Comparison of ENCODE assay signal across 8 mouse cellular contexts in the genomic region with DNA sequence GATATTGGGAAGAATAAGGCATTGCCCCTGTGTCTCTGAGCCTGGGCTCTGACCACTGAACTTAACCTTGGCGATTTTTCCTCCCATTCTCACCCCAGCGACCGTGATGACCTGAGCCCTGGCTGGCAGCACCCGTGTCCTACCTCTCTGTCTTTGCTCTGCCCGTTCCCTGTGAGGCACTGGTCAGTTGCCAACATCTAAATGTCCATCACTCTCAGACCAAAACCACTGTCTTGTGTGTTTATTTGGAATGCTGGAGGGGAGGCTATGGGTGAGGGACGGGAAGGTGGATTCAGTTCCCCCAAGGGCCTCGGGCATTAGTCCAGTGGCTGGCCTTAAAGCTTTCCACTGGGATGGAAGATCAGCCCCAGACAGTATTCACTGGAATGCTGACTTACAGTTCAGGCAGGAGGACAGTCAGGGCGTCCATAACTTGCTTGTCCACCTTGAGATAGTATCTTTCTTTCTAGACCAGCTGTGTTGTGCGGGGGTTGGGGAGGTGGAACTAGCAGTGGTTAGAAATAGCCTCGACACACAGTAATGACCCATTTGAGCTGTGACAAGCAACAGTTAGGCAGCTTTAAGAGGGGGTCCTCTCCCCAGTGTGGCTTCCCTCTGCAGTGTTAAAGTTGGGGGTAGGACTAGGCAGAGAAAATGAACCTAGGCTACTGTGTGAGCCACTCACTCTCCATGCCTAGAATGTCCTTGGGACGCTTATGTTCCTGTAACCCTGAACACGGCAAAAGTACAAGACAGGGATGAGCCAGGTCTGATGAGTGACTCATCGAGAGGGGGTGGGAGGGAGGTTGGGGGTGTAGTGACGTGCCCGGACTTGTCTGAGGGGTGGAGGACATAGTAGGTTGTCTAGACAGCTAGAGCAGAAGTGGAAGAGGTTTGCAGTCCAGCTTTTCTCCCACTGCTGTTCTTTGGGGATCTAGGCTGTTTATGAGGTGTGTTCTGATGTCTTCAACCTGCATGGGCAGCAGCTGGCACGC. TPM values are rescaled to one million over a fixed set of nuclear protein-coding genes. Genes with fewer than 3 reads are reported as not detected.
A peak's percentile ranks its signal among the peaks of the same experiment; 100 is the strongest.
DNase-seq lines count a peak whose midpoint lies in the region; ATAC-seq and TF ChIP-seq lines count a peak whose summit lies in the region.

No protein-coding gene starts in this region.

- DNase-seq in MN1 (ENCODE audit: low spot score): peak; percentile 36
- peak; percentile 68 to 69 for DNase-seq in cerebellum, postnatal 25 days
- no peak for DNase-seq in midbrain, embryonic 14.5 days
- DNase-seq in urinary bladder, postnatal 10 days (ENCODE audit: low spot score): no peak
- no peak for DNase-seq in testis, postnatal 14 days (ENCODE audit: low spot score)

- no peaks in the 10 kb centered on the region for H3K27me3 ChIP-seq in intestine, embryonic 15.5 days (replicated peaks)
- H3K27me3 ChIP-seq in intestine, postnatal 0 days (replicated peaks; ENCODE audit: control insufficient read depth, insufficient read depth, low read length): no peaks in the 10 kb centered on the region
- H3K27me3 ChIP-seq in midbrain, embryonic 14.5 days (ENCODE audit: control insufficient read depth, insufficient read depth, low read length): peaks cover 10% of the 10 kb centered on the region
- H3K27me3 ChIP-seq in kidney, embryonic 14.5 days (ENCODE audit: control insufficient read depth, insufficient read depth, low read length): no peaks in the 10 kb centered on the region

- H3K9ac ChIP-seq in intestine, embryonic 15.5 days: no peak overlapping the region
- no peak overlapping the region for H3K9ac ChIP-seq in intestine, postnatal 0 days (ENCODE audit: low read depth, low read length)
- peak overlapping the region; percentile 79; the same call in 1 of the 2 replicates for H3K9ac ChIP-seq in midbrain, embryonic 14.5 days (replicated peaks; ENCODE audit: low read length)
- H3K9ac ChIP-seq in kidney, embryonic 14.5 days (ENCODE audit: low read depth, low read length): no peak overlapping the region

- H3K36me3 ChIP-seq in intestine, embryonic 15.5 days: no peaks in the 10 kb centered on the region
- H3K36me3 ChIP-seq in intestine, postnatal 0 days (ENCODE audit: control insufficient read depth, insufficient read depth): no peaks in the 10 kb centered on the region
- no peaks in the 10 kb centered on the region for H3K36me3 ChIP-seq in midbrain, embryonic 14.5 days (ENCODE audit: control insufficient read depth, insufficient read depth, low read length)
- H3K36me3 ChIP-seq in kidney, embryonic 14.5 days (ENCODE audit: control insufficient read depth, insufficient read depth, low read length): no peaks in the 10 kb centered on the region

- H3K4me1 ChIP-seq in intestine, embryonic 15.5 days (replicated peaks): peaks cover 18% of the 10 kb centered on the region
- no peaks in the 10 kb centered on the region for H3K4me1 ChIP-seq in intestine, postnatal 0 days (replicated peaks; ENCODE audit: control insufficient read depth, insufficient read depth, low read length)
- peaks cover 15% of the 10 kb centered on the region for H3K4me1 ChIP-seq in midbrain, embryonic 14.5 days (ENCODE audit: control insufficient read depth, insufficient read depth, low read length)
- peaks cover 11% of the 10 kb centered on the region; the same call in 1 of the 2 replicates for H3K4me1 ChIP-seq in kidney, embryonic 14.5 days (ENCODE audit: control insufficient read depth, insufficient read depth, low read length)

- H3K9me3 ChIP-seq in intestine, embryonic 15.5 days: no peaks in the 10 kb centered on the region
- no peaks in the 10 kb centered on the region for H3K9me3 ChIP-seq in intestine, postnatal 0 days (ENCODE audit: control insufficient read depth)
- no peaks in the 10 kb centered on the region for H3K9me3 ChIP-seq in midbrain, embryonic 14.5 days (ENCODE audit: control insufficient read depth, low read length)
- no peaks in the 10 kb centered on the region for H3K9me3 ChIP-seq in kidney, embryonic 14.5 days (ENCODE audit: control insufficient read depth, low read length)

- H3K4me3 ChIP-seq in intestine, embryonic 15.5 days (replicated peaks): no peak overlapping the region
- no peak overlapping the region for H3K4me3 ChIP-seq in intestine, postnatal 0 days (ENCODE audit: low read depth, low read length)
- no peak overlapping the region; the same call in 1 of the 2 replicates for H3K4me3 ChIP-seq in midbrain, embryonic 14.5 days (replicated peaks; ENCODE audit: low read depth, low read length)
- no peak overlapping the region for H3K4me3 ChIP-seq in kidney, embryonic 14.5 days (ENCODE audit: low read length)

- no peak overlapping the region for H3K27ac ChIP-seq in intestine, embryonic 15.5 days
- no peak overlapping the region for H3K27ac ChIP-seq in intestine, postnatal 0 days (ENCODE audit: low read depth, low read length)
- H3K27ac ChIP-seq in midbrain, embryonic 14.5 days (replicated peaks; ENCODE audit: low read depth, low read length): no peak overlapping the region
- H3K27ac ChIP-seq in kidney, embryonic 14.5 days (ENCODE audit: low read depth, low read length): no peak overlapping the region

- no peak for ATAC-seq in intestine, embryonic 15.5 days
- ATAC-seq in intestine, postnatal 0 days: no peak
- ATAC-seq in midbrain, embryonic 14.5 days (ENCODE audit: low FRiP score, low TSS enrichment): no peak
- no peak for ATAC-seq in kidney, embryonic 14.5 days (ENCODE audit: low FRiP score, low TSS enrichment)

- WGBS in intestine, embryonic 15.5 days: 68% methylated on average over 16 of the region's 16 CpGs
- 67% methylated on average over 16 of the region's 16 CpGs for WGBS in intestine, postnatal 0 days
- WGBS in midbrain, embryonic 14.5 days: 78% methylated on average over 16 of the region's 16 CpGs
- WGBS in kidney, embryonic 14.5 days: 66% methylated on average over 16 of the region's 16 CpGs

- peak overlapping the region; percentile 97; the same call in 1 of the 2 replicates for H3K4me2 ChIP-seq in intestine, embryonic 15.5 days (replicated peaks)
- no peak overlapping the region for H3K4me2 ChIP-seq in intestine, postnatal 0 days (replicated peaks; ENCODE audit: low read depth)
- peak overlapping the region; percentile 82 for H3K4me2 ChIP-seq in midbrain, embryonic 14.5 days (ENCODE audit: low read length)
- H3K4me2 ChIP-seq in kidney, embryonic 14.5 days (replicated peaks; ENCODE audit: low read depth, low read length): no peak overlapping the region

- no peak for TF ChIP-seq CTCF in intestine, postnatal 0 days (IDR thresholded peaks at IDR 0.05; ENCODE audit: low read depth)

RNA-seq across cellular contexts. Expression of a gene that starts 2.4 kb away (rescaled TPM):
- polyA plus RNA-seq in intestine, embryonic 15.5 days (2015; fragmentation: Nextera tagmentation; extraction: Ambion mirVana): 6.1 and 7.6 TPM in 2 replicates
- polyA plus RNA-seq in intestine, postnatal 0 days (2015; fragmentation: Nextera tagmentation; extraction: Ambion mirVana): 5.5 and 6.2 TPM in 2 replicates
- 6.3 and 13.8 TPM in 2 replicates for polyA plus RNA-seq in midbrain, embryonic 14.5 days (2014; fragmentation: Nextera tagmentation; extraction: Ambion mirVana)
- 2.8 and 4.5 TPM in 2 replicates for polyA plus RNA-seq in kidney, embryonic 14.5 days (2014; fragmentation: Nextera tagmentation; extraction: Ambion mirVana)

RNA-seq across cellular contexts. Expression of a gene that starts 8.0 kb away (rescaled TPM):
- polyA plus RNA-seq in intestine, embryonic 15.5 days (2015; fragmentation: Nextera tagmentation; extraction: Ambion mirVana): 150 and 153 TPM in 2 replicates
- polyA plus RNA-seq in intestine, postnatal 0 days (2015; fragmentation: Nextera tagmentation; extraction: Ambion mirVana): 167 and 171 TPM in 2 replicates
- polyA plus RNA-seq in midbrain, embryonic 14.5 days (2014; fragmentation: Nextera tagmentation; extraction: Ambion mirVana): 162 and 177 TPM in 2 replicates
- 149 and 178 TPM in 2 replicates for polyA plus RNA-seq in kidney, embryonic 14.5 days (2014; fragmentation: Nextera tagmentation; extraction: Ambion mirVana)

RNA-seq across cellular contexts. Expression of a gene that starts 27.6 kb away (rescaled TPM):
- polyA plus RNA-seq in intestine, embryonic 15.5 days (2015; fragmentation: Nextera tagmentation; extraction: Ambion mirVana): 17.8 and 22.6 TPM in 2 replicates
- polyA plus RNA-seq in intestine, postnatal 0 days (2015; fragmentation: Nextera tagmentation; extraction: Ambion mirVana): 8.2 and 10.5 TPM in 2 replicates
- 39.6 and 40.8 TPM in 2 replicates for polyA plus RNA-seq in midbrain, embryonic 14.5 days (2014; fragmentation: Nextera tagmentation; extraction: Ambion mirVana)
- polyA plus RNA-seq in kidney, embryonic 14.5 days (2014; fragmentation: Nextera tagmentation; extraction: Ambion mirVana): 14.3 and 18.0 TPM in 2 replicates

RNA-seq across cellular contexts. Expression of a gene that starts 38.0 kb away (rescaled TPM):
- 0.80 and 0.84 TPM in 2 replicates for polyA plus RNA-seq in intestine, embryonic 15.5 days (2015; fragmentation: Nextera tagmentation; extraction: Ambion mirVana)
- polyA plus RNA-seq in intestine, postnatal 0 days (2015; fragmentation: Nextera tagmentation; extraction: Ambion mirVana): 0.13 and 0.24 TPM in 2 replicates
- 7.5 and 19.8 TPM in 2 replicates for polyA plus RNA-seq in midbrain, embryonic 14.5 days (2014; fragmentation: Nextera tagmentation; extraction: Ambion mirVana)
- 0.49 and 0.88 TPM in 2 replicates for polyA plus RNA-seq in kidney, embryonic 14.5 days (2014; fragmentation: Nextera tagmentation; extraction: Ambion mirVana)

RNA-seq across cellular contexts. Expression of a gene that starts 43.4 kb away (rescaled TPM):
- polyA plus RNA-seq in intestine, embryonic 15.5 days (2015; fragmentation: Nextera tagmentation; extraction: Ambion mirVana): 36.8 and 38.0 TPM in 2 replicates
- 31.3 and 37.0 TPM in 2 replicates for polyA plus RNA-seq in intestine, postnatal 0 days (2015; fragmentation: Nextera tagmentation; extraction: Ambion mirVana)
- 2.5 and 3.9 TPM in 2 replicates for polyA plus RNA-seq in midbrain, embryonic 14.5 days (2014; fragmentation: Nextera tagmentation; extraction: Ambion mirVana)
- polyA plus RNA-seq in kidney, embryonic 14.5 days (2014; fragmentation: Nextera tagmentation; extraction: Ambion mirVana): 28.9 and 43.1 TPM in 2 replicates

Comparison
In these comparisons a context has a peak if more than half of its experiments do, and no peak if none do; other contexts are left out.
1. H3K4me2 ChIP-seq: peak in intestine, embryonic 15.5 days (single experiment) and midbrain, embryonic 14.5 days (single experiment); none in intestine, postnatal 0 days (single experiment) and kidney, embryonic 14.5 days (single experiment).
2. DNase-seq: peak in MN1 (single experiment) and cerebellum, postnatal 25 days (2 of 2); none in midbrain, embryonic 14.5 days (single experiment), urinary bladder, postnatal 10 days (single experiment) and testis, postnatal 14 days (single experiment).